Mouse (Mus musculus): ENCODE data around the gene Aacs. TPM values are rescaled to one million over a fixed set of nuclear protein-coding genes. Genes with fewer than 3 reads are reported as not detected.

The Aacs gene
- polyA plus RNA-seq (2015; fragmentation: Illumina TruSeq; extraction: RNeasy Lipid Tissue Mini Kit (QIAGEN cat#74804); ENCODE audit: low read depth, low replicate concordance), result 27.9 TPM

DNA sequence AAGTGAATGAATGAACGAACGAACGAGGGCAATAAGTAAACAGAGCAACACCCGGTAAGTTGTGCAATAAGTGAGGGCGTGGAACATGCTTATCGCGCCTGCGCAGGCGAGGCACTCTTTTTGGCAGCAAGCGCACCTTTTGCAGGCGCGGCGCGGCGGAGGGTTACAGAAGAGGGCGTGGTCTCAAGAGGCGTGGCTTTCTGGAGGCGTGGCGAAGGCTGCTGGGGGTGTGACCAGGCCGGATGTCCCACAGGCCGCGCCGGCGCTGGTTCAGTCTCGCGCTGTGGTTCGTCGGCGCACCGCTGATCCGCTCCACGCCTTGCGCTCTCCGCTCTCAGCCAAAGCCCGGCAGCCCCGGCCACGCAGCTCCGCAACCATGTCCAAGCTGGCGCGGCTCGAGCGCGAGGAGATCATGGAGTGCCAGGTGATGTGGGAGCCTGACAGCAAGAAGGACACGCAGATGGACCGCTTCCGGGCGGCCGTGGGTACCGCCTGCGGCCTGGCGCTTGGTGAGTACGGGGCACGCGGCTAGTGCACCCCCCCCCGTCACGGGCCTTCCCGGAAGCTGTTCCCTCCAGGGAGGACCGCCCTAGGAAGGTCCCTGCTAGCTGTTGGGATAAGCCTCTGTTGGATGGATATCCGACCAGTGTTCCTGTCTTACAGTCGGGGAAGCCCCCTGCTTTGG lies at the start of gene Aacs:
Gene Aacs (plus strand): TSS at position 214 of the 685 bp plus-strand sequence.

DNA sequence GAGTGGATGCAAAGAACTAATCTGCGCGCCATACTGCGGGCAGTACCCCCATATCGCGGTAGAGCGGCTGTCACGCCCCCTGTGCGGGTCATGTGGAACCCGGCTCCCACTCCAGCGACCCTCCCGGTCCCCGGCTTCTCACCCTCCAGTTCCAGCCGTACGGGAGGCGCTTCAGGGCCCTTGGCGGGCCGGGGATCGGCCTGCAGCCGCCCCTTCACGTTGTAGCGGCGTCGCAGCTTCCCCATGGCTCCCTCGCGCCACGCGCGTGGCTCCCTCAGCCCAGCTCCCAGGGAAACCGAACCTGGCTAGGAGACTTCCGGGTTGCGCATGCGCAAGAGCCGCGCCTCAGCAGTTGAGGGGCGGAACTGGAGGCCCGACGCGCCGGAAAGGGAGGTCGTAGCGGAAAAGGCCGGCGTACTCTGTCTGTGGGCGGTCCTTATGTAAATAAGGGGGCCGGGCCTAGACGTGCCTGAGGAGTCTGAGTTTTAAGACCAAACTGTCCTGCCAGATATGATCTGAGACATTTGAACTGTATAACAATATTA lies 41.7 kb upstream of the Aacs start, which contains the start of gene Dhx37:
Gene Dhx37 (minus strand): TSS at position 329 of the 545 bp plus-strand sequence.

GRCm38 (mm10) chr5:125441234-125442114 lies 34.1 kb upstream of the Aacs start, which contains the start of gene Bri3bp:
Bri3bp (plus strand) TSS chr5:125441568.

DNA sequence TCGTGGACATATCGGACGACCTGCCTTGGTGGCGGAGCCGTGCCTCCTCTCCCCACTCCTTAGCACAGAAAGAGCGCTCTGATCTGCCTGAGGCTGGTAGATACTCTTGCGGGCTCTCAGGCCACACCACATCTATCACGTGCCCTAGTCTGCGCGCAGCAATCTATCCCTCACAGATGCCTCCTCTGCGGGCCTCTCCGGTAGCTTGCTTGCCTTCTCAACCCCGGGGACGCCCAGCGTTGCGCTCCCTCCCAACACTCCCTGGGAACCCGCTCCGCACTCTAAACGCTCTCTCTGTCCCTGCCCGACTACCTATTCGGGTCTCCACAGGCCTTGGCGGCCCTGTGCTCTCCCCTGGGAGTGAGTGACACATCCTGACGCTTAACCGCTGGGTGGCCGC lies 56.0 kb downstream of the Aacs start, which contains the start of gene Tmem132b:
Gene Tmem132b (plus strand): TSS at position 141 of the 400 bp plus-strand sequence.

Other genes with a start within 250 kb of the Aacs start
- gene Scarb1, start 134.7 kb upstream of the Aacs start, polyA plus RNA-seq (2015; fragmentation: Illumina TruSeq; extraction: RNeasy Lipid Tissue Mini Kit (QIAGEN cat#74804); ENCODE audit: low read depth, low replicate concordance), result 24.3 TPM
- gene Gm10382, start 86.5 kb upstream of the Aacs start, polyA plus RNA-seq (2015; fragmentation: Illumina TruSeq; extraction: RNeasy Lipid Tissue Mini Kit (QIAGEN cat#74804); ENCODE audit: low read depth, low replicate concordance), result not detected
- gene Ubc, start 85.6 kb upstream of the Aacs start, polyA plus RNA-seq (2015; fragmentation: Illumina TruSeq; extraction: RNeasy Lipid Tissue Mini Kit (QIAGEN cat#74804); ENCODE audit: low read depth, low replicate concordance), result 551 TPM
- 11.1 TPM for gene Dhx37, start 41.7 kb upstream of the Aacs start, polyA plus RNA-seq (2015; fragmentation: Illumina TruSeq; extraction: RNeasy Lipid Tissue Mini Kit (QIAGEN cat#74804); ENCODE audit: low read depth, low replicate concordance)
- 43.6 TPM for gene Bri3bp, start 34.2 kb upstream of the Aacs start, polyA plus RNA-seq (2015; fragmentation: Illumina TruSeq; extraction: RNeasy Lipid Tissue Mini Kit (QIAGEN cat#74804); ENCODE audit: low read depth, low replicate concordance)
- 42.4 TPM for gene Tmem132b, start 56.0 kb downstream of the Aacs start, polyA plus RNA-seq (2015; fragmentation: Illumina TruSeq; extraction: RNeasy Lipid Tissue Mini Kit (QIAGEN cat#74804); ENCODE audit: low read depth, low replicate concordance)

All from brain, adult 10 weeks (tissue).